Mouse (Mus musculus) limb, embryonic 13.5 days (tissue): Measurements from ENCODE around the gene Med15. TPM values are rescaled to one million over a fixed set of nuclear protein-coding genes. Genes with fewer than 3 reads are reported as not detected.

Experiments
- ATAC-seq: fragments of 200-750 bp; cut with Nextera tagmentation; 2 replicates; pipeline ENCODE4 v1.8.0; 2017; ENCODE audit warnings: low read depth, moderate number of reproducible peaks, moderate TSS enrichment; ENCODE audit not compliant: low FRiP score
- H3K27ac ChIP-seq: fragments of 300-500 bp; sonication (generic); 2 replicates; pipeline ENCODE4 v1.5.1; 2015; ENCODE audit warnings: inconsistent platforms, mild to moderate bottlenecking, moderate library complexity
- H3K27me3 ChIP-seq: fragments of 300-500 bp; sonication (generic); 2 replicates; pipeline ENCODE4 v1.6.1; 2015; ENCODE audit warnings: mild to moderate bottlenecking, inconsistent platforms
- H3K36me3 ChIP-seq: fragments of 300-500 bp; sonication (generic); 2 replicates; pipeline ENCODE4 v1.6.1; 2015; ENCODE audit warnings: inconsistent platforms, mild to moderate bottlenecking, moderate library complexity
- H3K4me1 ChIP-seq: fragments of 300-500 bp; sonication (generic); 2 replicates; pipeline ENCODE4 v1.6.1; 2015; ENCODE audit warnings: inconsistent platforms
- H3K4me2 ChIP-seq: fragments of 300-500 bp; sonication (generic); replicated peaks from 2 replicates; pipeline ENCODE4 v1.6.1; 2015; ENCODE audit warnings: inconsistent platforms, mild to moderate bottlenecking, moderate library complexity
- H3K4me3 ChIP-seq: fragments of 300-500 bp; sonication (generic); 2 replicates; pipeline ENCODE4 v1.5.1; 2015; ENCODE audit warnings: moderate library complexity, mild to moderate bottlenecking, inconsistent platforms
- H3K9ac ChIP-seq: fragments of 300-500 bp; sonication (generic); 2 replicates; pipeline ENCODE4 v1.6.1; 2015; ENCODE audit warnings: mild to moderate bottlenecking, inconsistent platforms
- H3K9me3 ChIP-seq: fragments of 300-500 bp; sonication (generic); 2 replicates; pipeline ENCODE4 v1.6.1; 2016; ENCODE audit warnings: inconsistent platforms
- WGBS: fragments of 180-500 bp; shearing (Covaris S2); methylation state at CpG from one replicate; pipeline ENCODE4 v1.1.7; 2015; 5-methylcytosine and 5-hydroxymethylcytosine counted together
- polyA plus RNA-seq: library from polyadenylated mRNA; unstranded; fragments of >200 nt; fragmentation: Nextera tagmentation; extraction: Ambion mirVana; gene quantifications from 2 replicates; pipeline ENCODE4 v1.2.1, GENCODE M21; 2015

Gene Med15
- polyA plus RNA-seq, 1 experiment from 2014 or later, result 49.8 TPM

- Histone ChIP-seq H3K9me3 (no peaks in the 10 kb centered on the region), H3K27ac (peak within 1 kb of the TSS; percentile 15; the same call in 1 of the 2 replicates), H3K4me2 (peak within 1 kb of the TSS; percentile 75), H3K9ac (peak within 1 kb of the TSS; percentile 79), H3K4me1 (peaks cover 7% of the 10 kb centered on the region), H3K4me3 (peak within 1 kb of the TSS; percentile 58), H3K27me3 (no peaks in the 10 kb centered on the region), H3K36me3 (peaks cover 58% of the 10 kb centered on the region)
- ATAC-seq, result peak; percentile 94
- WGBS, result 2% methylated on average over 48 of the region's 65 CpGs
Measured at GRCm38 (mm10) chr16:17646310-17647114, 86.2 kb downstream of the Med15 start, which contains the start of gene Ccdc74a. Gene Ccdc74a (plus strand): TSS chr16:17646470.

GRCm38 (mm10) chr16:17643437-17643990 lies 89.2 kb downstream of the Med15 start:
- H3K36me3 ChIP-seq, result peaks cover 60% of the 10 kb centered on the region

GRCm38 (mm10) chr16:17642311-17642710 lies 90.4 kb downstream of the Med15 start:
- WGBS, result 88% methylated on average over 8 of the region's 8 CpGs
- H3K36me3 ChIP-seq, result peaks cover 67% of the 10 kb centered on the region
- ATAC-seq, result no peak
- H3K9ac ChIP-seq, result no peak overlapping the region
- no peak overlapping the region for H3K4me3 ChIP-seq
- no peaks in the 10 kb centered on the region for H3K9me3 ChIP-seq
- no peak overlapping the region for H3K27ac ChIP-seq
- no peak overlapping the region for H3K4me2 ChIP-seq
- peaks cover 7% of the 10 kb centered on the region for H3K4me1 ChIP-seq
- H3K27me3 ChIP-seq, result no peaks in the 10 kb centered on the region

More at GRCm38 (mm10) chr16:17643437-17643990, 89.2 kb downstream of the Med15 start:
- Histone ChIP-seq H3K4me1 (peaks cover 7% of the 10 kb centered on the region), H3K27me3 (no peaks in the 10 kb centered on the region), H3K9me3 (no peaks in the 10 kb centered on the region), H3K9ac (no peak overlapping the region), H3K4me2 (no peak overlapping the region), H3K27ac (no peak overlapping the region), H3K4me3 (no peak overlapping the region)
- no peak for ATAC-seq
- WGBS, result 85% methylated on average over 4 of the region's 4 CpGs

GRCm38 (mm10) chr16:17641301-17641700 lies 91.4 kb downstream of the Med15 start:
- Histone ChIP-seq H3K36me3 (peaks cover 70% of the 10 kb centered on the region), H3K4me1 (no peaks in the 10 kb centered on the region), H3K4me2 (no peak overlapping the region), H3K9me3 (no peaks in the 10 kb centered on the region), H3K27ac (no peak overlapping the region), H3K27me3 (no peaks in the 10 kb centered on the region), H3K4me3 (no peak overlapping the region), H3K9ac (no peak overlapping the region)
- WGBS, result 91% methylated on average over 6 of the region's 6 CpGs
- no peak for ATAC-seq

GRCm38 (mm10) chr16:17640706-17641105 lies 92.0 kb downstream of the Med15 start:
- Histone ChIP-seq H3K27me3 (no peaks in the 10 kb centered on the region), H3K4me3 (no peak overlapping the region), H3K9ac (no peak overlapping the region), H3K4me1 (no peaks in the 10 kb centered on the region), H3K9me3 (no peaks in the 10 kb centered on the region), H3K27ac (no peak overlapping the region), H3K4me2 (no peak overlapping the region), H3K36me3 (peaks cover 75% of the 10 kb centered on the region)
- WGBS, result 92% methylated on average over 9 of the region's 9 CpGs
- no peak for ATAC-seq

GRCm38 (mm10) chr16:17639951-17640350 lies 92.7 kb downstream of the Med15 start:
- peaks cover 81% of the 10 kb centered on the region for H3K36me3 ChIP-seq
- no peak for ATAC-seq
- WGBS, result 91% methylated on average over 6 of the region's 6 CpGs
- H3K9me3 ChIP-seq, result no peaks in the 10 kb centered on the region
- H3K9ac ChIP-seq, result no peak overlapping the region
- no peaks in the 10 kb centered on the region for H3K27me3 ChIP-seq
- no peak overlapping the region for H3K27ac ChIP-seq
- no peak overlapping the region for H3K4me3 ChIP-seq
- no peak overlapping the region for H3K4me2 ChIP-seq
- no peaks in the 10 kb centered on the region for H3K4me1 ChIP-seq

GRCm38 (mm10) chr16:17639081-17639480 lies 93.6 kb downstream of the Med15 start:
- H3K4me1 ChIP-seq, result no peaks in the 10 kb centered on the region
- peaks cover 85% of the 10 kb centered on the region for H3K36me3 ChIP-seq
- H3K27ac ChIP-seq, result no peak overlapping the region
- WGBS, result 91% methylated on average over 3 of the region's 3 CpGs
- no peak for ATAC-seq
- no peak overlapping the region for H3K4me2 ChIP-seq
- no peak overlapping the region for H3K4me3 ChIP-seq
- no peak overlapping the region for H3K9ac ChIP-seq
- no peaks in the 10 kb centered on the region for H3K9me3 ChIP-seq
- no peaks in the 10 kb centered on the region for H3K27me3 ChIP-seq

GRCm38 (mm10) chr16:17638036-17638628 lies 94.6 kb downstream of the Med15 start:
- Histone ChIP-seq H3K9me3 (no peaks in the 10 kb centered on the region), H3K4me2 (no peak overlapping the region), H3K36me3 (peaks cover 86% of the 10 kb centered on the region), H3K4me1 (no peaks in the 10 kb centered on the region), H3K9ac (no peak overlapping the region), H3K27me3 (no peaks in the 10 kb centered on the region), H3K4me3 (no peak overlapping the region), H3K27ac (no peak overlapping the region)
- no peak for ATAC-seq
- 91% methylated on average over 9 of the region's 9 CpGs for WGBS

- Histone ChIP-seq H3K36me3 (peaks cover 86% of the 10 kb centered on the region), H3K9me3 (no peaks in the 10 kb centered on the region), H3K27me3 (no peaks in the 10 kb centered on the region), H3K4me1 (no peaks in the 10 kb centered on the region), H3K9ac (no peak overlapping the region), H3K4me2 (no peak overlapping the region), H3K4me3 (no peak overlapping the region), H3K27ac (no peak overlapping the region)
- WGBS, result 78% methylated on average over 2 of the region's 2 CpGs
- ATAC-seq, result no peak
Measured at GRCm38 (mm10) chr16:17637610-17638009, 95.1 kb downstream of the Med15 start.

GRCm38 (mm10) chr16:17636904-17637303 lies 95.8 kb downstream of the Med15 start:
- no peak overlapping the region for H3K9ac ChIP-seq
- H3K27me3 ChIP-seq, result no peaks in the 10 kb centered on the region
- H3K4me3 ChIP-seq, result no peak overlapping the region
- H3K4me2 ChIP-seq, result no peak overlapping the region
- no peaks in the 10 kb centered on the region for H3K9me3 ChIP-seq
- H3K27ac ChIP-seq, result no peak overlapping the region
- peaks cover 86% of the 10 kb centered on the region for H3K36me3 ChIP-seq
- ATAC-seq, result no peak
- no peaks in the 10 kb centered on the region for H3K4me1 ChIP-seq
- 88% methylated on average over 2 of the region's 2 CpGs for WGBS

GRCm38 (mm10) chr16:17633481-17634181 lies 99.1 kb downstream of the Med15 start:
- Histone ChIP-seq H3K36me3 (peaks cover 87% of the 10 kb centered on the region), H3K4me3 (no peak overlapping the region), H3K27ac (no peak overlapping the region), H3K9me3 (no peaks in the 10 kb centered on the region), H3K9ac (no peak overlapping the region), H3K4me2 (no peak overlapping the region), H3K4me1 (no peaks in the 10 kb centered on the region), H3K27me3 (no peaks in the 10 kb centered on the region)
- ATAC-seq, result no peak
- 75% methylated on average over 8 of the region's 8 CpGs for WGBS

- WGBS, result 97% methylated on average over 2 of the region's 2 CpGs
- Histone ChIP-seq H3K4me1 (no peaks in the 10 kb centered on the region), H3K27me3 (no peaks in the 10 kb centered on the region), H3K9ac (no peak overlapping the region), H3K4me3 (no peak overlapping the region), H3K27ac (no peak overlapping the region), H3K36me3 (peaks cover 87% of the 10 kb centered on the region), H3K9me3 (no peaks in the 10 kb centered on the region), H3K4me2 (no peak overlapping the region)
- no peak for ATAC-seq
Measured at GRCm38 (mm10) chr16:17632580-17632979, 100.1 kb downstream of the Med15 start.
